Mouse (Mus musculus): ENCODE data around the gene Ppp2r5c. TPM values are rescaled to one million over a fixed set of nuclear protein-coding genes. Genes with fewer than 3 reads are reported as not detected.

Ppp2r5c gene
- polyA plus RNA-seq, 1 experiment from 2014 or later, result 156 TPM

- Histone ChIP-seq H3K9me3 (ENCODE audit: control insufficient read depth, low read length) (no peaks in the 10 kb centered on the region), H3K4me3 (ENCODE audit: low read length) (no peak overlapping the region), H3K27me3 (ENCODE audit: control insufficient read depth, insufficient read depth, low read depth, low read length) (no peaks in the 10 kb centered on the region), H3K4me2 (ENCODE audit: low read depth, low read length) (no peak overlapping the region), H3K36me3 (ENCODE audit: control insufficient read depth, insufficient read depth, low read length) (no peaks in the 10 kb centered on the region), H3K27ac (ENCODE audit: low read length) (no peak overlapping the region), H3K9ac (ENCODE audit: low read length) (no peak overlapping the region), H3K4me1 (replicated peaks; ENCODE audit: control insufficient read depth, insufficient read depth, low read length) (peaks cover 39% of the 10 kb centered on the region)
- no peak for ATAC-seq (ENCODE audit: low read depth)
- WGBS, result 79% methylated on average over 5 of the region's 5 CpGs
These were observed 61.8 kb downstream of the Ppp2r5c start for GRCm38 (mm10) chr12:110508680-110509079.

- H3K4me3 ChIP-seq (ENCODE audit: low read length), result no peak overlapping the region
- 49% methylated on average over 9 of the region's 9 CpGs for whole genome bisulfite sequencing
- H3K9ac ChIP-seq (ENCODE audit: low read length), result no peak overlapping the region
- H3K36me3 ChIP-seq (ENCODE audit: control insufficient read depth, insufficient read depth, low read length), result no peaks in the 10 kb centered on the region
- peak overlapping the region; percentile 83 for H3K27ac ChIP-seq (ENCODE audit: low read length)
- no peaks in the 10 kb centered on the region for H3K9me3 ChIP-seq (ENCODE audit: control insufficient read depth, low read length)
- H3K4me1 ChIP-seq (replicated peaks; ENCODE audit: control insufficient read depth, insufficient read depth, low read length), result peaks cover 27% of the 10 kb centered on the region
- no peaks in the 10 kb centered on the region for H3K27me3 ChIP-seq (ENCODE audit: control insufficient read depth, insufficient read depth, low read depth, low read length)
- no peak overlapping the region for H3K4me2 ChIP-seq (ENCODE audit: low read depth, low read length)
- peak; percentile 78 for ATAC-seq (ENCODE audit: low read depth)
These were observed 63.4 kb downstream of the Ppp2r5c start for GRCm38 (mm10) chr12:110510171-110510871.

GRCm38 (mm10) chr12:110511201-110511600 lies 64.3 kb downstream of the Ppp2r5c start:
- 78% methylated on average over 12 of the region's 12 CpGs for WGBS
- Histone ChIP-seq H3K9ac (ENCODE audit: low read length) (no peak overlapping the region), H3K4me1 (replicated peaks; ENCODE audit: control insufficient read depth, insufficient read depth, low read length) (peaks cover 22% of the 10 kb centered on the region), H3K27ac (ENCODE audit: low read length) (no peak overlapping the region; the same call in 1 of the 2 replicates), H3K9me3 (ENCODE audit: control insufficient read depth, low read length) (no peaks in the 10 kb centered on the region), H3K4me3 (ENCODE audit: low read length) (no peak overlapping the region), H3K4me2 (ENCODE audit: low read depth, low read length) (no peak overlapping the region), H3K27me3 (ENCODE audit: control insufficient read depth, insufficient read depth, low read depth, low read length) (no peaks in the 10 kb centered on the region), H3K36me3 (ENCODE audit: control insufficient read depth, insufficient read depth, low read length) (no peaks in the 10 kb centered on the region)
- ATAC-seq (ENCODE audit: low read depth), result no peak

GRCm38 (mm10) chr12:110511856-110512433 lies 65.0 kb downstream of the Ppp2r5c start:
- Histone ChIP-seq H3K9me3 (ENCODE audit: control insufficient read depth, low read length) (no peaks in the 10 kb centered on the region), H3K4me3 (ENCODE audit: low read length) (no peak overlapping the region), H3K27ac (ENCODE audit: low read length) (no peak overlapping the region), H3K4me2 (ENCODE audit: low read depth, low read length) (no peak overlapping the region), H3K27me3 (ENCODE audit: control insufficient read depth, insufficient read depth, low read depth, low read length) (no peaks in the 10 kb centered on the region), H3K36me3 (ENCODE audit: control insufficient read depth, insufficient read depth, low read length) (no peaks in the 10 kb centered on the region), H3K9ac (ENCODE audit: low read length) (no peak overlapping the region), H3K4me1 (replicated peaks; ENCODE audit: control insufficient read depth, insufficient read depth, low read length) (peaks cover 22% of the 10 kb centered on the region)
- ATAC-seq (ENCODE audit: low read depth), result no peak
- 71% methylated on average over 9 of the region's 9 CpGs for WGBS

- ATAC-seq (ENCODE audit: low read depth), result no peak
- Histone ChIP-seq H3K27me3 (ENCODE audit: control insufficient read depth, insufficient read depth, low read depth, low read length) (no peaks in the 10 kb centered on the region), H3K4me1 (replicated peaks; ENCODE audit: control insufficient read depth, insufficient read depth, low read length) (peaks cover 22% of the 10 kb centered on the region), H3K4me3 (ENCODE audit: low read length) (no peak overlapping the region), H3K9me3 (ENCODE audit: control insufficient read depth, low read length) (no peaks in the 10 kb centered on the region), H3K36me3 (ENCODE audit: control insufficient read depth, insufficient read depth, low read length) (0 out of 2 replicates have a peak, but pooled peaks cover 4% of the 10 kb centered on the region), H3K4me2 (ENCODE audit: low read depth, low read length) (no peak overlapping the region), H3K27ac (ENCODE audit: low read length) (no peak overlapping the region), H3K9ac (ENCODE audit: low read length) (no peak overlapping the region)
- 69% methylated on average over 7 of the region's 7 CpGs for WGBS
These were observed 66.0 kb downstream of the Ppp2r5c start for GRCm38 (mm10) chr12:110512884-110513283.

GRCm38 (mm10) chr12:110515676-110516075 lies 68.8 kb downstream of the Ppp2r5c start:
- no peak overlapping the region for H3K9ac ChIP-seq (ENCODE audit: low read length)
- H3K4me2 ChIP-seq (ENCODE audit: low read depth, low read length), result no peak overlapping the region
- ATAC-seq (ENCODE audit: low read depth), result no peak
- peaks cover 13% of the 10 kb centered on the region for H3K4me1 ChIP-seq (replicated peaks; ENCODE audit: control insufficient read depth, insufficient read depth, low read length)
- no peak overlapping the region for H3K27ac ChIP-seq (ENCODE audit: low read length)
- H3K36me3 ChIP-seq (ENCODE audit: control insufficient read depth, insufficient read depth, low read length), result 0 out of 2 replicates have a peak, but pooled peaks cover 4% of the 10 kb centered on the region
- H3K27me3 ChIP-seq (ENCODE audit: control insufficient read depth, insufficient read depth, low read depth, low read length), result no peaks in the 10 kb centered on the region
- 88% methylated on average over 8 of the region's 8 CpGs for WGBS
- no peaks in the 10 kb centered on the region for H3K9me3 ChIP-seq (ENCODE audit: control insufficient read depth, low read length)
- no peak overlapping the region for H3K4me3 ChIP-seq (ENCODE audit: low read length)

GRCm38 (mm10) chr12:110520236-110520987 lies 73.5 kb downstream of the Ppp2r5c start:
- no peak for ATAC-seq (ENCODE audit: low read depth)
- H3K4me3 ChIP-seq (ENCODE audit: low read length), result no peak overlapping the region
- no peak overlapping the region for H3K4me2 ChIP-seq (ENCODE audit: low read depth, low read length)
- no peaks in the 10 kb centered on the region for H3K9me3 ChIP-seq (ENCODE audit: control insufficient read depth, low read length)
- 51% methylated on average over 15 of the region's 15 CpGs for WGBS
- H3K9ac ChIP-seq (ENCODE audit: low read length), result no peak overlapping the region
- H3K27ac ChIP-seq (ENCODE audit: low read length), result no peak overlapping the region
- H3K4me1 ChIP-seq (replicated peaks; ENCODE audit: control insufficient read depth, insufficient read depth, low read length), result 0 out of 2 replicates have a peak, but pooled peaks cover 3% of the 10 kb centered on the region
- H3K27me3 ChIP-seq (ENCODE audit: control insufficient read depth, insufficient read depth, low read depth, low read length), result no peaks in the 10 kb centered on the region
- peaks cover 25% of the 10 kb centered on the region for H3K36me3 ChIP-seq (ENCODE audit: control insufficient read depth, insufficient read depth, low read length)

- ATAC-seq (ENCODE audit: low read depth), result no peak
- no peak overlapping the region for H3K4me2 ChIP-seq (ENCODE audit: low read depth, low read length)
- H3K36me3 ChIP-seq (ENCODE audit: control insufficient read depth, insufficient read depth, low read length), result peaks cover 22% of the 10 kb centered on the region
- H3K4me3 ChIP-seq (ENCODE audit: low read length), result no peak overlapping the region
- no peak overlapping the region for H3K27ac ChIP-seq (ENCODE audit: low read length)
- no peaks in the 10 kb centered on the region for H3K9me3 ChIP-seq (ENCODE audit: control insufficient read depth, low read length)
- H3K27me3 ChIP-seq (ENCODE audit: control insufficient read depth, insufficient read depth, low read depth, low read length), result no peaks in the 10 kb centered on the region
- WGBS, result 80% methylated on average over 5 of the region's 5 CpGs
- 0 out of 2 replicates have a peak, but pooled peaks cover 3% of the 10 kb centered on the region for H3K4me1 ChIP-seq (replicated peaks; ENCODE audit: control insufficient read depth, insufficient read depth, low read length)
- H3K9ac ChIP-seq (ENCODE audit: low read length), result no peak overlapping the region
These were observed 76.6 kb downstream of the Ppp2r5c start for GRCm38 (mm10) chr12:110523526-110523925.

- ATAC-seq (ENCODE audit: low read depth), result no peak
- H3K4me1 ChIP-seq (replicated peaks; ENCODE audit: control insufficient read depth, insufficient read depth, low read length), result no peaks in the 10 kb centered on the region
- no peak overlapping the region for H3K9ac ChIP-seq (ENCODE audit: low read length)
- H3K4me3 ChIP-seq (ENCODE audit: low read length), result no peak overlapping the region
- WGBS, result 92% methylated on average over 6 of the region's 6 CpGs
- no peaks in the 10 kb centered on the region for H3K9me3 ChIP-seq (ENCODE audit: control insufficient read depth, low read length)
- H3K4me2 ChIP-seq (ENCODE audit: low read depth, low read length), result no peak overlapping the region
- H3K27ac ChIP-seq (ENCODE audit: low read length), result no peak overlapping the region
- H3K36me3 ChIP-seq (ENCODE audit: control insufficient read depth, insufficient read depth, low read length), result peaks cover 6% of the 10 kb centered on the region; the same call in 1 of the 2 replicates
- no peaks in the 10 kb centered on the region for H3K27me3 ChIP-seq (ENCODE audit: control insufficient read depth, insufficient read depth, low read depth, low read length)
These were observed 85.8 kb downstream of the Ppp2r5c start for GRCm38 (mm10) chr12:110532711-110533110.
